Mouse (Mus musculus) CH12.LX (cell line): Measurements from ENCODE around the gene Atg9b.

ENCODE experiments used
- CHD2 ChIP-seq: IDR thresholded peaks from 2 replicates; pipeline ENCODE4 v1.6.1; 2011; ENCODE audit warnings: low read length, improper control_type of control experiment
- CTCF ChIP-seq, 2 experiments: IDR thresholded peaks in 1 of 2; conservative IDR thresholded peaks in 1 of 2; 2 replicates each; pipeline ENCODE4 v1.5.1; 2011 to 2012; ENCODE audit warnings: low read depth in 2 of 2, low read length in 2 of 2, improper control_type of control experiment in 1 of 2, inconsistent platforms in 1 of 2, mild to moderate bottlenecking in 1 of 2, moderate library complexity in 1 of 2
- EP300 ChIP-seq: IDR thresholded peaks from 2 replicates; pipeline ENCODE4 v1.6.1; 2011; ENCODE audit warnings: low read length, improper control_type of control experiment
- POLR2A ChIP-seq: IDR thresholded peaks from 2 replicates; pipeline ENCODE4 v1.6.1; 2011; ENCODE audit warnings: low read depth, mild to moderate bottlenecking, improper control_type of control experiment, low read length
- POLR2AphosphoS2 ChIP-seq: IDR thresholded peaks from 2 replicates; pipeline ENCODE4 v1.6.1; 2011; ENCODE audit warnings: low read depth, low read length, improper control_type of control experiment
- TCF12 ChIP-seq: IDR thresholded peaks from 2 replicates; pipeline ENCODE4 v1.6.1; 2014; ENCODE audit warnings: low read depth, mild to moderate bottlenecking, inconsistent platforms, low read length, improper control_type of control experiment

- TF ChIP-seq CTCF (conservative IDR thresholded peaks at IDR 0.05 in 1 of 2, IDR thresholded peaks at IDR 0.05 in 1 of 2; ENCODE audit: low read depth in 2 of 2, low read length in 2 of 2) = no peak
- no peak for TF ChIP-seq CHD2
- TF ChIP-seq POLR2A = no peak
- TF ChIP-seq TCF12 = no peak
- no peak for TF ChIP-seq EP300
- no peak for TF ChIP-seq POLR2AphosphoS2
Measured at GRCm38 (mm10) chr5:24420381-24420780, 28.4 kb upstream of the Atg9b start.
